Mouse (Mus musculus): ENCODE measurements at regions not wholly inside any gene's neighbourhood (a gene's known extent, or its start where the extent isn't known, plus 50 kb on each side); places are given as distances from the start of the nearest gene placed in this dataset.

DNA sequence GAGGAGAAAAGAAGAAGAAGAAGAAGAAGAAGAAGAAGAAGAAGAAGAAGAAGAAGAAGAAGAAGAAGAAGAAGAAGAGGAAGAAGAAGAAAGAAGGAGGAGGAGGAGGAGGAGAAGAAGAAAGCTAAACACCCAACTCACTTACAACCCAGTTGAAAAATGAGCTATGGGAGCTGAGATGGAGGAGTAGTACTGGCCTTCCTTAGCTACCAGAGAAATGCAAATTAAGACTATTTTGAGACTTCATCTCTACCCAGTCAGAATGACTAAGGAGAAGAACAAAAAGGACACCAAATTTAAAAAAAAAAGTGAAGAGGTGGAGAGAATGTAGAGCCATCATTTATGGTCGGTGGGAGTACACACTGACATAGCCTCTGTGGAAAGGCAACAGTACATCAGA is 85.9 kb upstream of the Map9 start:
- H3K27me3 ChIP-seq (ENCODE audit: control insufficient read depth, insufficient read depth, low read length) = no peaks in the 10 kb centered on the region
- H3K4me1 ChIP-seq (ENCODE audit: control insufficient read depth, insufficient read depth, low read length) = peaks cover 3% of the 10 kb centered on the region; the same call in 1 of the 2 replicates
- H3K4me3 ChIP-seq (replicated peaks; ENCODE audit: insufficient read depth, low read depth, low read length) = no peak overlapping the region
- no peak for TF ChIP-seq POLR2A (IDR thresholded peaks at IDR 0.05; ENCODE audit: borderline replicate concordance, insufficient read depth, low read length)
- TF ChIP-seq CTCF (IDR thresholded peaks at IDR 0.05; ENCODE audit: borderline replicate concordance, insufficient read depth, low read depth, low read length) = no peak
- H3K27ac ChIP-seq (ENCODE audit: insufficient read depth, low read length) = no peak overlapping the region
- no peak for DNase-seq
- WGBS = 79% methylated on average over 1 of the region's 1 CpGs

DNA sequence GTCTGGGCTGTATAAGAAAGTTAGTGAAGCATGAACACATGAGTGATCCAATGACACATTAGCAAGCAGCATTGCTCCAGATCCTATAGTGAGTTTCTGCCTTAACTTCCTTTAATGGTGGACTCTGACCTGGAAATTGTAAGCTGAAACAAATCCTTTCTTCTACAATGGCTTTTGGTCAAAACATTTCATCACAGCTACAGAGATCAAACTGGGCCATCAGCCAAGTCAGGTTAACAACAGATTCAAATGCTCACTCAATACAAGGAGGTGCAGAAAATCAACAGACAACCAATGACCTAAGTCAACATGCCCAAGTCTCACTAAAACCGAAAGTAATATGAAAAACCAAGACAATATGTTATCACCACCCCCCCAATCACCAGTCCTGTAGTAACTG is 91.9 kb upstream of the Map9 start:
- 93% methylated on average over 1 of the region's 1 CpGs for WGBS
- Histone ChIP-seq H3K27me3 (ENCODE audit: control insufficient read depth, insufficient read depth, low read length) (no peaks in the 10 kb centered on the region), H3K4me1 (ENCODE audit: control insufficient read depth, insufficient read depth, low read length) (no peaks in the 10 kb centered on the region), H3K27ac (ENCODE audit: insufficient read depth, low read length) (no peak overlapping the region), H3K4me3 (replicated peaks; ENCODE audit: insufficient read depth, low read depth, low read length) (no peak overlapping the region)
- no peak for TF ChIP-seq POLR2A (IDR thresholded peaks at IDR 0.05; ENCODE audit: borderline replicate concordance, insufficient read depth, low read length)
- no peak for DNase-seq

DNA sequence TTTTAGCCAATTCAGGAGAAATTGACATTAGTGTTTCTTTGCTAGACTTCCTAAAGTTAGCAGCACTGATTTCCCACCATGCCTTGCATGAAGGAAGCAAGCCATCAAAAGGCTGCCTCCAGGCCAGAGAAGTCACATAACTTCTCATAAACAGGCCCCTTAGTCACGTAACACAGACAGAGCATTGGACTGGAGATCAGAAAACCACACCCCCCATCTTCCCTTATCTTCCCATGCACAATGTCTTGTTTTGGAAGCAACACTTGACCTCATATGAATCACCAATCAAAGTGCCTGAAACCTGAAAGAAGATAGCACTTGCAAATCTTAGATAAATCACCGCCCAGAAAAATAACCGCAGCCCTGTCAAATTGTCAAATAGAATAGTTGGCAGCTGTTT is 95.9 kb upstream of the Map9 start:
- no peaks in the 10 kb centered on the region for H3K27me3 ChIP-seq (ENCODE audit: control insufficient read depth, insufficient read depth, low read length)
- H3K27ac ChIP-seq (ENCODE audit: insufficient read depth, low read length) = no peak overlapping the region
- no peak for DNase-seq
- TF ChIP-seq POLR2A (IDR thresholded peaks at IDR 0.05; ENCODE audit: borderline replicate concordance, insufficient read depth, low read length) = no peak
- TF ChIP-seq CTCF (IDR thresholded peaks at IDR 0.05; ENCODE audit: borderline replicate concordance, insufficient read depth, low read depth, low read length) = no peak
- no peaks in the 10 kb centered on the region for H3K4me1 ChIP-seq (ENCODE audit: control insufficient read depth, insufficient read depth, low read length)
- H3K4me3 ChIP-seq (replicated peaks; ENCODE audit: insufficient read depth, low read depth, low read length) = no peak overlapping the region
- 91% methylated on average over 3 of the region's 3 CpGs for WGBS

DNA sequence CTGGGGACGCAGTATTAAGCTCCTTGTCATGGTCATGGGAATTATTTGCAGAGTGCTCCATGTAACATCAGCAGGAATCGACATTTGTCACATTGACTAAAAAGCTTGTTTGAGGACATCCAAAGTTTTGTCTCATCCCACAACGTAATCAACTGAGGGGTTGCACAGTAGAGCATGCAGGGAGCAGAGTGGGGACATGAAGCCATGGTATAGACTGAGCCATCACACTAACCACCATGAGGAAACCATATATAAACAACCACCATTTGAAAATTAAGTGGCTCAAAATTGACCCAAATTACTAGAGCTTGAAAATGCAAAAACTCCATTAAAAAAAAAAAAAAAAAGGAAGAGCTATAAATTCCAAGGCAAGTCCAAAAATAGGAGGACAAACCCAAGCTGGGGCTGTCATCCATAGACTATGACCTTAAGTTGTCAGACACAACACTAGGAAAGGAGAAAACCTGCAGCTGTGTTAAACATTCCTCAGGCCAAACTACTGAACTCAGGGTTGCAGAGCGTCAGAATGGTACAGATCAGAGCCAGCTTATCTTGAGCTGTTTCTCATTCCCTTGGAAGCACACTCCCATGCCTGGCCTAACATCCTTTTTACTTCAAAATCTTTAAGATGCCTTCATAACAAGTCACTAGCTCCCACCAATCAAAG is 97.7 kb upstream of the Map9 start:
- WGBS = 88% methylated on average over 4 of the region's 4 CpGs
- Histone ChIP-seq H3K4me1 (ENCODE audit: control insufficient read depth, insufficient read depth, low read length) (no peaks in the 10 kb centered on the region), H3K4me3 (replicated peaks; ENCODE audit: insufficient read depth, low read depth, low read length) (no peak overlapping the region), H3K27me3 (ENCODE audit: control insufficient read depth, insufficient read depth, low read length) (no peaks in the 10 kb centered on the region), H3K27ac (ENCODE audit: insufficient read depth, low read length) (no peak overlapping the region)
- TF ChIP-seq CTCF (IDR thresholded peaks at IDR 0.05; ENCODE audit: borderline replicate concordance, insufficient read depth, low read depth, low read length) (no peak), POLR2A (IDR thresholded peaks at IDR 0.05; ENCODE audit: borderline replicate concordance, insufficient read depth, low read length) (no peak)
- DNase-seq = no peak

DNA sequence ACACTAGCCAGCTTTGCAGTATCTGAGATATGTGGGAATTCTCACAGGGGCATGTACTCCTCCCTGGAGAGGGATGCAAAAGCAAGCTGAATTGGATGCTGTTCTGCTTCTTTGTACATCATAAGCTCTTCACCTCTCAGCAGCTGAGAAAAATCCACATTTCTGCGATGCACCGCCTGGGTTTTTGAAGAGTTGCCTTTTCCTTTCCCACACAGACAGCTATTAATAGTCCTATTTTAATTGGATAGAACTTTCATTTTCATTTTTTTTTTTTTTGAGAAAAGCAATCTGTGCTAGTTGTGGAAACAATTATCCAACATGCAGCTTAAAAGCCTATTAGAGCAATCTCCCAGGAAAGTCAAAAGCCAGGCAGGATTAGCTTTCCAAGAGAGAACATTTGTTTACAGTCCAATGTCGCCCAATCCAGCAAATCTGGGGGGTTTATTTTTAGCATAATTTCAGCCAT is 105.2 kb upstream of the Gucy1a1 start:
- TF ChIP-seq CTCF (IDR thresholded peaks at IDR 0.05; ENCODE audit: borderline replicate concordance, insufficient read depth, low read depth, low read length) = no peak
- TF ChIP-seq POLR2A (IDR thresholded peaks at IDR 0.05; ENCODE audit: borderline replicate concordance, insufficient read depth, low read length) = no peak
- H3K27me3 ChIP-seq (ENCODE audit: control insufficient read depth, insufficient read depth, low read length) = no peaks in the 10 kb centered on the region
- H3K27ac ChIP-seq (ENCODE audit: insufficient read depth, low read length) = no peak overlapping the region
- no peak for DNase-seq
- 14% methylated on average over 3 of the region's 3 CpGs for WGBS
- H3K4me3 ChIP-seq (replicated peaks; ENCODE audit: insufficient read depth, low read depth, low read length) = no peak overlapping the region
- peaks cover 3% of the 10 kb centered on the region; the same call in 1 of the 2 replicates for H3K4me1 ChIP-seq (ENCODE audit: control insufficient read depth, insufficient read depth, low read length)

DNA sequence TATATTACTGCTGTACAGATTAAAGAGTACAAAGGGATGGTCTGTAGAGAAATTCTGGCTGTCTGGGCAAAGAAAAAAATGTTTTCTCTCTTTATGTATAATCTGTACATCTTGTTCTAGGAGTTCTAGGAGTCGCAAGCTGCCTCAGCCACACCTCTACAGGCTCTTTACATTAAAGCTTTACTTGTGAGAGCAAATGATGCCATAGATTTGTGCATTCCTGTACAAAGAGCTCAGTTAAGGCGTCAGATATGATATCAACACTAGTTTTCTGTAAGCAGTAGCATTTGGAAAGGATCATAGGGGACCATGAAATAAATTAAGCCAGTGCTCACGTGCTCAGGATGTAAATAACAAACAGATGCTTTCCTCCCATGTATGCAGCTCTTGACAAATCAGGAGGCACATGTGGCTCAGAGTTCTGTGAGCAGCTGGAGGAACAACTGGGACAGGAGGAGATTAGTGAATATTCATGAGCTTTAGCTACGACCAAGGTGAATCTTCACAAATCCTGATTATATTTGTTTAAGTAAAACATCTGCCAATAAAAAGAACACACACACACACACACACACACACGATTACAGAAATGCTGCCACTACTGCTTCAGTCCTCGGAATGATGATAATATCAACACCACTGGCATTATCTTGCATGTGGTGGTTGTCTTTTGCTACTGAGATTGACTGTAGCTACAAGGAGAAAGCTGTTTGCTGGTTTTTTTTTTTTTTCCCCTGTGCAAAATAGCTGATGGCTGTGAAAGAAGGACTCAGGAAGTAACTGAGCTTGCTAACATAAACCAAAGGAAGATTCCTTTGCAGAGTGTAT is 104.6 kb upstream of the Gucy1a1 start:
- H3K27ac ChIP-seq (ENCODE audit: insufficient read depth, low read length) = no peak overlapping the region
- no peak for DNase-seq

DNA sequence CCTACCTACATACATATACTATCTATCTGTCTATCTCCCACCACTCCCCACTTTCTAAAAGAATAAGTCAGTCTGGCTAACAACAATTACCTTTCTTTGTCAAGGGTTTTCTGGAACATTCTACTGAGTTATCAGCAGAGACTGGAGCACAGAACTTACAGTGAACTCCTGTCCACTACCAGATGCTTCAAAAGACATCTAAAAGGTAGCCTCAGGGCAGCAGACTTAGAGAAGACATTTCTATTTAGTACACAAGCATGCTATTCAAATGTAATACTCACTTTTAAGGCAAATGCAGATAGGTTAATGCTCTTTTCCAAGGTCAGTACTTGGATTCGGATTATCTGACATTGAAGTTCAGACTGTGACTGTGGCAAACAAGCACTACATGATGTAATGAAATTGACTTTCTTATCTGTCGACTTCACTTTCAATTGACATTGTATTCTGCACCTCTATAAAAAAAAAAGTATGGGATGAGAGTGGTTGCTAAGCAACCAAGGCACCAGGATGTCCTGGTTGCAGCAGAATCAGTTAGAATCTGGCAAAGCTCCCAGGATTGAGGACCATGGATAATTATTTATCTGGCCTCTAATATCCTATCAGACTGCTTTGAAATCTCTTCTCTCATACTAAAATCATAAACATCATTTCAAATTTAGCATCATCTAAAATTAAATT is 90.9 kb upstream of the Gucy1a1 start:
- peak in 1 of 2 experiments; percentile 35 for DNase-seq
- no peak overlapping the region for H3K27ac ChIP-seq (ENCODE audit: insufficient read depth, low read length)
- H3K4me3 ChIP-seq (replicated peaks; ENCODE audit: insufficient read depth, low read depth, low read length) = no peak overlapping the region
- H3K27me3 ChIP-seq (ENCODE audit: control insufficient read depth, insufficient read depth, low read length) = no peaks in the 10 kb centered on the region
- no peak for TF ChIP-seq CTCF (IDR thresholded peaks at IDR 0.05; ENCODE audit: borderline replicate concordance, insufficient read depth, low read depth, low read length)
- no peak for TF ChIP-seq POLR2A (IDR thresholded peaks at IDR 0.05; ENCODE audit: borderline replicate concordance, insufficient read depth, low read length)
- 28% methylated on average over 2 of the region's 2 CpGs for WGBS
- peaks cover 3% of the 10 kb centered on the region; the same call in 1 of the 2 replicates for H3K4me1 ChIP-seq (ENCODE audit: control insufficient read depth, insufficient read depth, low read length)

More for the DNA sequence above, 104.6 kb upstream of the Gucy1a1 start:
- Histone ChIP-seq H3K4me3 (replicated peaks; ENCODE audit: insufficient read depth, low read depth, low read length) (no peak overlapping the region), H3K27me3 (ENCODE audit: control insufficient read depth, insufficient read depth, low read length) (no peaks in the 10 kb centered on the region), H3K4me1 (ENCODE audit: control insufficient read depth, insufficient read depth, low read length) (peaks cover 3% of the 10 kb centered on the region; the same call in 1 of the 2 replicates)
- WGBS = 82% methylated on average over 6 of the region's 6 CpGs
- TF ChIP-seq POLR2A (IDR thresholded peaks at IDR 0.05; ENCODE audit: borderline replicate concordance, insufficient read depth, low read length) (no peak), CTCF (IDR thresholded peaks at IDR 0.05; ENCODE audit: borderline replicate concordance, insufficient read depth, low read depth, low read length) (no peak)

All from cerebellum, adult 2 months (tissue).